Mouse (Mus musculus) CH12F3 (cell line): ENCODE measurements around the gene Igfbp4.

ENCODE experiments used
- in situ Hi-C: fragments of 300-500 bp; cut with MboI; formaldehyde crosslinking; loops from 2 replicates; pipeline ENCODE4 v1.14.3; 2020; ENCODE audit warnings: low sequenced_read_pairs

The Igfbp4 gene

DNA sequence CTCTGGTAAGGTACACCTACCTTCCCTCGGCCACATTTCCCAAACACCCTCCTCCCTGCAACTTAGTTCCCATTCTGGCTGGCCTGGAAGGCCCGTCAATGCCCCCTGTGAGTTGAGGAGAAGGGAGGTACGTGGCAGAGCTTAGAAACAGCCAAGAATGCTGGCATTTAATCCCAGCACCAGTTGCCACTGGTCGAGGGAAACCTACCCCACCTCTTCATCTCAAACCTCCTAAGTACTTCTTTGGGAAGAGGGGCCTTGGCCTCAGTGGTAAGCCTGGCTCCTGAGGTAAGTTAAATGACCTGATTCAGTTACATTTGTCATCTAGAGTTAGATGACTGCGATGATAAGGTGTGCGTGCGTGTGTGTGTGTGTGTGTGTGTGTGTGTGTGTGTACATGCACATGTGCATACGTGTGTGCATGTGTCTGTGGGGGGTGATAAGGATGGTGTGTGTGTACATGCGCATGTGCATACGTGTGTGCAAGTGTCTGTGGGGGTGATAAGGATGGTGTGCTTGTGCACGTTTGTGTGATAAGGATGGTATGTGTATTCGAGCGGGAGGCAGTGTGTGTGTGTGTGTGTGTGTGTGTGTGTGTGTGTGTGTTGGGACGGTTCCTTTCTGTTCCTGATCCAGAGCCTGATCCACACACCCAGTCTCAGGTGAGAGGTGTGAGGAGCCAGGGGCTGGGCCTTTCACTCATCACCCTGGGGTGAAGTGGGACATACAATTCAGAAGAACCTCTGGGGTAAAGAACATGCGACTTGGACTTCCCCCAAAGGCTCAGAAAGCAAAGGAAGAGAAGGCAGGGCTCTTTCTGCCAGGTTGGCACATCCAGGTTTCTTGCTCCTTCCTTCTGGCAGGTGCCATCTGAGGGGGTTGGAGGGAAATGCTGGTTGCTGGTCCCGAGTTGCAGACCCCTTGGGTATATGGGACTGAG is 1.1 kb downstream of the Igfbp4 start:
- in situ Hi-C loops, result loop anchor here (25.0 kb wide), 1 partner anchor 95 kb away; no protein-coding TSS in a partner anchor

DNA sequence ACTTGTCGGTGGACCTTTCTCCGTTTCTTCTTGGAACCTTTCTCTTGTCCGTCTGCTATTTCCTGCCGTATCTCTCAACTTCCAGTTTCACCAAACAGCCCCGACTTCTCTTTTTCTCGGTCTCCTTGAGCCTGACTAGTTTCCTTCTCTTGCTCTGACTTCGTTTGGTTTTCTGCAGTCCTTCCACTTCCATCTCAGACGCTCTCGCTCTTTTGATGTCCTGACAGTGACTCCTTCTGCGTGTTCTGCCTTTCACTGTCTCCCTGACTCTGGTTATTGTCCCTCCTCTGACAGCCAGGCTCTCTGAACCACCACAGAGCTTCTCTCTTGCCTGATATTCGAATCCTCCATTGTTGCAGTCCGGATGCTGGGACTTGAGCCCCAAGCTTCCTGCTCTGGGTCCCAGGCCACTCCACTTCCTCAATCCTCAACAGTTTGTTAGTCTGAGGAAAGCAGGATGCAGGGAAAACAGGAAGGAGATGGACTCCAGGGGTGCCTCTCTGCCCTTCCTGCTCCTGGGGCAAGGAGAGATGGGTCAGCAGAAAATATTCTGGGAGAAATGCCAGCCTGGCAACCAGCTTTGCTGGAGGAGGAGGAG is 1.9 kb downstream of the Igfbp4 start:
- in situ Hi-C loops, result loop anchor here (25.0 kb wide), 1 partner anchor 94 kb away; no protein-coding TSS in a partner anchor

- in situ Hi-C loops, result loop anchor here (25.0 kb wide), 1 partner anchor 94 kb away; no protein-coding TSS in a partner anchor
Observed at GRCm38 (mm10) chr11:99043632-99044031, 2.6 kb downstream of the Igfbp4 start.

DNA sequence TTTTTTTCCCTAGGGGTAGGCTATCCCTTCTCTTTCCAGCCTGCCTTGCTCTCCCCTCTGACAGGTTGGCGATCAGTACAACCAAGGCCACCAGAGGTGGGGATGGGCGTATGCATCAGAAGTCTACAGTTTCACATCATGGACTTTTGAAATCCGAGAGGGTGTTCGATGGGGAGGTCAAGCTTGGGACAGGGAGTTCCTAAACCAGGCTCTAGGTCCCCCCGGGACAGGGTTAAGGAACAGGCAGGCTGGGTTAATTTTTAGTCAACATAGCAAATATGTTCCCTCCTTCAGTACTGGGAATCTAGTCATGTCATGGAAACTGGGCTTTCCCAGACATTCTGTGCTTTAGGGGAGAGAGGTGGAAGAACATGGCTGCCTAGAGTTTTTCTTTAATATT is 3.3 kb downstream of the Igfbp4 start:
- in situ Hi-C loops, result loop anchor here (25.0 kb wide), 1 partner anchor 93 kb away; no protein-coding TSS in a partner anchor

- in situ Hi-C loops, result loop anchor here (25.0 kb wide), 1 partner anchor 92 kb away; no protein-coding TSS in a partner anchor
Observed at GRCm38 (mm10) chr11:99045159-99045889, 4.3 kb downstream of the Igfbp4 start.

DNA sequence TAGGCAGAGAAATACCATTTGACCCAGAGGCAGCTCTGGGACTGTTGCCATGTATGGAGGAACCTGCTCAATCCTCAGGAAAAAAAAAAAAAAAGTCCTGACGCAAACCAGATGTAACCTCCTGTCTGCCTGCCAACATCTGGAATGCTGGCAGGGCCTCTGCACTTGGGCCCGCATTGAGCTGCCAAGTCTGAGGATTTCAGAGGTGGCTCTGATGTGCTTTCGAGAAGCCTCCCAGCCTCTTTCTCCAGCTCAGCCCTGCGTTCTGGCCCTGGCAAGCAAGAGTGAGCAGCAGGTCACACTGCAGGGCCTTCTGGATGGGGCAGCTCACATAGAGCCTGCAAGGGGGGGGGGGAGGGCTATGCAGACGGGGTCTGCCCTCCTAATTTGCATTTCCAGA is 6.1 kb downstream of the Igfbp4 start:
- in situ Hi-C loops, result loop anchor here (25.0 kb wide), 1 partner anchor 90 kb away; no protein-coding TSS in a partner anchor

DNA sequence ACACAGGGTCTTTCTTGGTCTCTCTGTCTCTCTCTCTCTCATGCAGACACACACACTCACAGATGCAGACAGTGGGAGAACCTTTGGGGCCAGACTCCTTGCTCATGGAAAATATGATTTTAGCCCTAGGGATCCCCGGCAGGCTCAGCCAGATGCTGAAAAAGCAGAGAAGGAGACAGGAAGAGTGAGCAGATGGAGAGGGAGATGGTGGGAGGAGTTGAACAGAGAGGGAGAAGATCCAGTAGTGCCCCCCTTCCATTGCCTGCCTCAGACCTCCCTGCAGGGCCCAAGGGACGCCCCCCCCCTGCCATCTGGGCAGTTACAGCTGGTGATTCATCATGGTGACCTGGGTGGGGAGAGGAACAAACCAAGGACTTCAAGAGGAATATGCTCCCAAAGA is 6.6 kb downstream of the Igfbp4 start:
- in situ Hi-C loops, result loop anchor here (25.0 kb wide), 1 partner anchor 90 kb away; no protein-coding TSS in a partner anchor

DNA sequence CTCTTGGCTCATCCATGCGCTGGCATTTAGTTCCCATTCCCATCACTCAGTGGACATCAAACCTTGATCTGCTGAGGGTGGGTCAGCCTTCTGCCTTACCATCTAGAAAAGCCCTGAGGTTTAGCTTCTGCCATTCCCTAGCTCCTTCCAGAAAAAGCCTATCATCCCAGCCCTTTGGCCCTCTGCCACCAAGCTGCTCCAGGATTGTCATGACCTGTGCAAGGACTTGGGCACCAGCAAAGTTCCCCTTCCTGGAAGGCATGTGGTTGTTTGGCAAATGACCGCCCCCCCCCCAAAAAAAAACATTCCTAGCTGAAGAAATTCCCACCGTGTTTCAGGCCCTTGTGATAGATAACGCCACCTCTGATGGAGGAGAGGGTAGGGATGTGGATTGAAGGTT is 14.1 kb downstream of the Igfbp4 start:
- in situ Hi-C loops, result no loop called here

DNA sequence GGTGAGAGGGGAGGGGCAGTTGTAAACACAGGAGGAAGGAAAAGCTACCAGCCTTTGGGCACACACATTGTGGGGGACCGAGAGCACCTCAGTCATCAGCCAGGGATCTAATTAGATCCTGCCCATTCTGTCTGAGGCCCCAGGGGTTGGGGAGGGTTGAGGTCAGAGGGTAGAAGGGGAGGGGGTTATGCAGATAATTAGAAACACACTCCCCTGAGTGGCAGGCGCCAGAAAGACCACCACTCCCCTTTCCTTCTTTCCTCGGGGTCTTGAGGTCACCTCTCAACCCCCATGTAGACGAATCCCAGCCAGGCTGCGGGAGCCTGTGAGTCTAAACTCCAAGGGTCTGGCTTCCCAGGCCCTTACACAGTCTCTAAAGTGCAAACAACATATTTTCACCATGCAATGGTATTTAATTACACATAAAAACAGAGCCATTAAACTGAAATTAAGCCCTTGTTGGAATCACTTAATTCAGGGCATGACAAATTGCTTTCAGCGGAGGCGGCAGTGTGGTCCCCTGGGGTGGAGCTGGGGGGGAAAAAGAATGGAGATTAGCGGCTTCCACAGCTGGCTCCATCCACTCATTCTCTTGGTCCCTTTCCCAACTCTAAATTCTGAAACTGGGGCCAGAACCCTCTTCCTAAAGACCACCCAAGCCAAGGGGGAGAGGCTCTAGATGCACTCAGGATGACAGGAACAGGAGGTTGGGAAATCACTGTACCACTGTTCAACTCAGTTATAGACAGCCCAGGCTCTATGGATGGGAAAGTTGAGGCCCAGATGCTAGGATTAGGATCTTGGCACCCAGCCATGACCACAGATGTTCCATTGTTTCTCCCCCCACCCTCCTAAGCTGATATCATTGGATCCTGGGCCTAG is 14.8 kb downstream of the Igfbp4 start:
- in situ Hi-C loops, result no loop called here

GRCm38 (mm10) chr11:99060435-99060834 is 19.4 kb downstream of the Igfbp4 start:
- in situ Hi-C loops, result no loop called here

DNA sequence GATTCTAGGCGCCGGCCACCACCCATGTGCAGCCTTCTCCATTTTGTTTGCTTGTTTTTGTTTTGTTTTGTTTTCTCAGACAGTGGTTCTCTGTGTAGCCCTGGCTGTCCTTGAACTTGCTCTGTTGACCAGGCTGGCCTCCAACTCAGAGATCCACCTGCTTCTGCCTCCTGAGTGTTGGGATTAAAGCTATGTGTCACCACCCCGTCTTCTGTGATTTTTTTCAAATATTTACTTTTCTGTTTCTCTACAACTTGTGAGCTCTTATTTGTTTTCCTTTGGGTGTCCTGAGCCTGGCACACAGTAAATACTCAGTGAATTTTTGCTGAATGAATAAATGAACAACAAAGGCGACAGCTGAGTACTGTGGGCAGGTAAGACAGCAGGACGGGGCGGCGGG is 21.6 kb downstream of the Igfbp4 start:
- in situ Hi-C loops, result no loop called here

GRCm38 (mm10) chr11:99063406-99064131 is 22.5 kb downstream of the Igfbp4 start:
- in situ Hi-C loops, result no loop called here

DNA sequence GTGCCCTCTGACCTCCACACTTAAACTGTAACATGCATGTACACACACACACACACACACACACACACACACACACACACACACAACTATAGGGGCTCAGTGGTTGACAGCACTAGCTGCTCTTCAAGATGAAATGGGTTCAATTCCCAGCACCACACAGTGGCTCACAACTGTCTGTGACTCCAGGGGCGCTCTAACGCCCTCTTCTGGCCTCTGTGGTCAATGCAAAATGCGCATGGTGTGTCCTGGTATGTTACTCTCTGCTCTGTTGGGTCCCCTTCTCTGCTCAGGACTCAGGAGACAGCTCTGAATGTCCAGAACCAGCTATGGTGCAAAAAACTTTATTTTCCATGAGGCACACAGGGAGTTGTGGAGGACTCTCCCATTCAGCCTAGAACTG is 24.3 kb downstream of the Igfbp4 start:
- in situ Hi-C loops, result no loop called here

DNA sequence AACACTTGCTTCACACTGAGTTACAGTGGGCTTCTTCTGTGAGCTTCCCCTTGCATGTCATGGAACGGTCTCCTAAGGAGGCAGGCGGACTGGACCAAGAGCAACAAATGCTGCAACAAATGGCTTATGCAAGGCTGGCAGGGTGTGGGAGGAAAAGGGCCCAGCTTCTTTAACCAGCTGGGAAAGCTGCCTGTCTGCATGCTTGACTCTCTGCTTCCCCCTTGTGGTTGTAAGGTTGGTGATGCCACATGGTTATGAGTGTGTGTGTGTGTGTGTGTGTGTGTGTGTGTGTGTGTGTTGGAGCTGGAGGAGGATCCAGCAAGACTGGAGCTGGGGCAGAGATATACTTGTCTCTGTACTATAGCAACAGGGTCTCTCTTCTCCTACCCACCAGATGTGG is 24.9 kb downstream of the Igfbp4 start:
- in situ Hi-C loops, result no loop called here

- in situ Hi-C loops, result no loop called here
Observed at GRCm38 (mm10) chr11:99067591-99067990, 26.5 kb downstream of the Igfbp4 start.

DNA sequence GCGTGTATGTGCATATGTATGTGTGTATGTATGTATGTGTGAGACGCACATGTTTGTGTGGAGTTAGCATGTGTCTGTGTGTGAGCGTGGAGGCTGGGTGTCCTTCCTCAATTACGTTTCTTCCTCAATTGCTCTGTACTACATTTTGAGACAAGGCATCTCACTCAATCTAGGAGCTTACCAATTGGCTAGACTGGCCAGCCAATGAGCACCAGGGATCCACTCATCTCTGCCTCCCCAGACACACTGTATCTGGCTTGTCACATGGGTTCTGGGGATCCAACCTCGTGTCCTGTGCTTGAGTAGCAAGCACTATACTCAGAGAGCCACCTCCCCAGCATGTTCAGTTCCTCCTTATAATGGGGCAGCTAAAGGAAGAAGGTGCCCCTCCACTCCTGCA is 27.4 kb downstream of the Igfbp4 start:
- in situ Hi-C loops, result no loop called here

GRCm38 (mm10) chr11:99071866-99072265 is 30.8 kb downstream of the Igfbp4 start:
- in situ Hi-C loops, result no loop called here

GRCm38 (mm10) chr11:99073781-99074180 is 32.7 kb downstream of the Igfbp4 start:
- in situ Hi-C loops, result no loop called here

DNA sequence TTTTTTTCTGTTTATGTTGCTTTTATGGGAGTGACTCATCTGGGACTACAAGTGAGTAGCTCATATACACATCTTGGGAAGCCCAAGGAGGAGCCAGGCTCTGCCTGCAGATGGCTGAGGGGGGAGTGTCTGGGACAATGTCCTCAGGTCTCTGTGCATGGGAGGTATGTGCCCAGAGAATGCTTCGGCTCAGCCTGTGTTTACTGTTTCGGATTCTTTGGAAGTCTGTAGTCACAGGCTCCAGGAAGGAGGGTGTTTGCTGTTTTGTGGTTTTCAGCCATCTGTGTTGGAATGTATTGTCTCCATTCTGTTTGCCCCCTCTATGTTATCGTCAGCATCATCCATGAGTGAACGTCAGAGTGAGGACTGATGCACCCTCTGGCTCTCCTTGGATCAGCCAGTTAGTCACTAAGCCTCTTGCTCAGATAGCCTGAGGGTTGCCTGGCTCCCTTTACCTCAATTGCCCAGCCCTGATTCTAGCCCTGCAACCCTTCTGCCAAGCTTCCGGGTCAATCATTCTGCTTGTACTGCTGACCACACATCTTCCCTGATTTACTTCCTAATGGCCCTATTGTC is 35.8 kb downstream of the Igfbp4 start:
- in situ Hi-C loops, result no loop called here
